Mouse (Mus musculus): ENCODE measurements at regions not wholly inside any gene's neighbourhood (a gene's known extent, or its start where the extent isn't known, plus 50 kb on each side); places are given as distances from the start of the nearest gene placed in this dataset.
"Not testable (repeated sequence)": the region's sequence is repeated elsewhere in the genome, so short reads cannot be mapped to it uniquely, and the experiment has no call there.

DNA sequence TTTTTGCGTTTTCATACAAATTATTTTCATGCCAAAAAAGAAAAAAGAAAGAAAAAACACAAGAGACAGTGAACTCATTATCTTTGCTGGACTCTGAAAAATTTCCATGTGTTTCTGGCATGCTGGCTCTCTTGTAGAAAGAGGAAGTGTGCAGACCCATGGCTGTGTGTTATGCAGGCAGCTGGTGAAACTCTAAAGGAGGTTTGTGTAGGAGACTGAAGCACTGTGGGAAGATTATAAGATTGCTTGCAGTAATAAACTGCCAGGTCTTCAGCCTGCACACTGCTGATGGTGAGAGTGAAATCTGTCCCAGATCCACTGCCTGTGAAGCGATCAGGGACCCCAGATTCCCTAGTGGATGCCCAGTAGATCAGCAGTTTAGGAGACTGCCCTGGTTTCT is 477.4 kb downstream of the Rpia start:
- not testable (repeated sequence) for TF ChIP-seq CTCF, POLR2A (IDR thresholded peaks at IDR 0.05; ENCODE audit: extremely low read depth, insufficient read depth, low read length)

All from cortical plate, adult 2 months (tissue).